Mouse (Mus musculus) MEL (cell line): ENCODE data around the gene Rab21. TPM values are rescaled to one million over a fixed set of nuclear protein-coding genes. Genes with fewer than 3 reads are reported as not detected.

Source experiments
- DNase-seq: peaks from one replicate; pipeline ENCODE4 v3.0.0; 2011; ENCODE audit warnings: low read depth, low spot score
- H3K27ac ChIP-seq: 2 replicates; pipeline ENCODE4 v1.5.1; 2012; ENCODE audit warnings: low read depth, mild to moderate bottlenecking, control low read depth, low read length, moderate library complexity; ENCODE audit not compliant: control insufficient read depth
- H3K27me3 ChIP-seq, 2 experiments: fragments of 150-350 bp in 1 of 2; sonication (generic) in 1 of 2; 2 replicates each; pipeline ENCODE4 v1.6.1; 2012; ENCODE audit warnings: low read length in 2 of 2, mild to moderate bottlenecking in 2 of 2, improper control_type of control experiment in 1 of 2, moderate library complexity in 1 of 2; ENCODE audit not compliant: insufficient read depth in 2 of 2, control insufficient read depth in 1 of 2
- H3K36me3 ChIP-seq, 2 experiments: 2 replicates each; pipeline ENCODE4 v1.6.1; 2012 to 2014; ENCODE audit warnings: low read length in 2 of 2, improper control_type of control experiment in 1 of 2, inconsistent platforms in 1 of 2, mild to moderate bottlenecking in 1 of 2; ENCODE audit not compliant: insufficient read depth in 2 of 2, control insufficient read depth in 1 of 2
- H3K4me1 ChIP-seq, 2 experiments: fragments of 150-350 bp in 1 of 2; sonication (generic) in 1 of 2; 2 replicates each; pipeline ENCODE4 v1.6.1; 2012; ENCODE audit warnings: low read length in 2 of 2, improper control_type of control experiment in 1 of 2, mild to moderate bottlenecking in 1 of 2; ENCODE audit not compliant: insufficient read depth in 2 of 2, control insufficient read depth in 1 of 2
- H3K4me3 ChIP-seq, 2 experiments: fragments of 150-350 bp in 1 of 2; sonication (generic) in 1 of 2; 2 replicates each; pipeline ENCODE4 v1.5.1; 2012; ENCODE audit warnings: low read depth in 2 of 2, low read length in 2 of 2, mild to moderate bottlenecking in 2 of 2, moderate library complexity in 2 of 2, control low read depth in 1 of 2, improper control_type of control experiment in 1 of 2; ENCODE audit not compliant: control insufficient read depth in 1 of 2, insufficient read depth in 1 of 2
- H3K79me2 ChIP-seq: 2 replicates; pipeline ENCODE4 v1.6.1; 2012; ENCODE audit warnings: mild to moderate bottlenecking, low read length, moderate library complexity; ENCODE audit not compliant: control insufficient read depth, poor library complexity, insufficient read depth
- H3K9ac ChIP-seq: 2 replicates; pipeline ENCODE4 v1.6.1; 2012; ENCODE audit warnings: low read depth, mild to moderate bottlenecking, control low read depth, low read length, moderate library complexity; ENCODE audit not compliant: control insufficient read depth, poor library complexity, severe bottlenecking
- H3K9me3 ChIP-seq: fragments of 150-350 bp; sonication (generic); replicated peaks from 2 replicates; pipeline ENCODE4 v1.6.1; 2012; ENCODE audit warnings: mild to moderate bottlenecking, low read length, improper control_type of control experiment, moderate library complexity; ENCODE audit not compliant: insufficient read depth
- BHLHE40 ChIP-seq: IDR thresholded peaks from 2 replicates; pipeline ENCODE4 v1.6.1; 2012; ENCODE audit warnings: low read depth, mild to moderate bottlenecking, inconsistent platforms, low read length, improper control_type of control experiment, borderline replicate concordance
- CHD1 ChIP-seq: IDR thresholded peaks from 2 replicates; pipeline ENCODE4 v1.6.1; 2012; ENCODE audit warnings: low read depth, mild to moderate bottlenecking, inconsistent platforms, low read length, improper control_type of control experiment
- CHD2 ChIP-seq: IDR thresholded peaks from 2 replicates; pipeline ENCODE4 v1.6.1; 2011; ENCODE audit warnings: low read length, improper control_type of control experiment
- ELF1 ChIP-seq: IDR thresholded peaks from 2 replicates; pipeline ENCODE4 v1.6.1; 2014; ENCODE audit warnings: low read depth, mild to moderate bottlenecking, inconsistent platforms, low read length, improper control_type of control experiment, moderate library complexity
- ETS1 ChIP-seq: IDR thresholded peaks from 2 replicates; pipeline ENCODE4 v1.6.1; 2012; ENCODE audit warnings: low read depth, mild to moderate bottlenecking, inconsistent platforms, low read length, improper control_type of control experiment, moderate library complexity
- GABPA ChIP-seq: IDR thresholded peaks from 2 replicates; pipeline ENCODE4 v1.6.1; 2012; ENCODE audit warnings: low read depth, mild to moderate bottlenecking, inconsistent platforms, low read length, improper control_type of control experiment, moderate library complexity
- GATA1 ChIP-seq: IDR thresholded peaks from 2 replicates; pipeline ENCODE4 v1.6.1; 2011; ENCODE audit warnings: low read depth, low read length, improper control_type of control experiment
- HCFC1 ChIP-seq: IDR thresholded peaks from 2 replicates; pipeline ENCODE4 v1.6.1; 2012; ENCODE audit warnings: low read depth, mild to moderate bottlenecking, inconsistent platforms, low read length, improper control_type of control experiment, moderate library complexity
- JUND ChIP-seq: IDR thresholded peaks from 2 replicates; pipeline ENCODE4 v1.6.1; 2011; ENCODE audit warnings: low read depth, mild to moderate bottlenecking, improper control_type of control experiment, low read length
- KAT2A ChIP-seq: conservative IDR thresholded peaks from 2 replicates; pipeline ENCODE4 v1.6.1; 2012; ENCODE audit warnings: low read depth, low read length, improper control_type of control experiment, inconsistent platforms
- MAFK ChIP-seq: IDR thresholded peaks from 2 replicates; pipeline ENCODE4 v1.6.1; 2011; ENCODE audit warnings: low read depth, mild to moderate bottlenecking, low read length, improper control_type of control experiment, borderline replicate concordance
- MAX ChIP-seq: IDR thresholded peaks from 2 replicates; pipeline ENCODE4 v1.6.1; 2011; ENCODE audit warnings: low read length, improper control_type of control experiment
- MAZ ChIP-seq: IDR thresholded peaks from 2 replicates; pipeline ENCODE4 v1.6.1; 2012; ENCODE audit warnings: low read depth, mild to moderate bottlenecking, inconsistent platforms, low read length, improper control_type of control experiment
- MXI1 ChIP-seq: IDR thresholded peaks from 2 replicates; pipeline ENCODE4 v1.6.1; 2011; ENCODE audit warnings: mild to moderate bottlenecking, low read depth, low read length, improper control_type of control experiment
- MYB ChIP-seq: IDR thresholded peaks from 2 replicates; pipeline ENCODE4 v1.6.1; 2011; ENCODE audit warnings: mild to moderate bottlenecking, low read depth, low read length, improper control_type of control experiment
- MYC ChIP-seq: IDR thresholded peaks from 2 replicates; pipeline ENCODE4 v1.6.1; 2011; ENCODE audit warnings: low read depth, mild to moderate bottlenecking, low read length, improper control_type of control experiment, moderate library complexity
- NELFE ChIP-seq: IDR thresholded peaks from 2 replicates; pipeline ENCODE4 v1.6.1; 2011; ENCODE audit warnings: low read depth, low read length, improper control_type of control experiment
- NRF1 ChIP-seq: IDR thresholded peaks from 2 replicates; pipeline ENCODE4 v1.6.1; 2014; ENCODE audit warnings: low read depth, mild to moderate bottlenecking, inconsistent platforms, low read length, improper control_type of control experiment, moderate library complexity; ENCODE audit not compliant: poor library complexity, insufficient read depth, severe bottlenecking
- POLR2A ChIP-seq, 2 experiments: IDR thresholded peaks; 2 replicates each; pipeline ENCODE4 v1.6.1; 2011 to 2012; ENCODE audit warnings: low read length in 2 of 2, mild to moderate bottlenecking in 2 of 2, control low read depth in 1 of 2, improper control_type of control experiment in 1 of 2, low read depth in 1 of 2, moderate library complexity in 1 of 2; ENCODE audit not compliant: control insufficient read depth in 1 of 2, insufficient read depth in 1 of 2, poor library complexity in 1 of 2
- POLR2AphosphoS2 ChIP-seq: IDR thresholded peaks from 2 replicates; pipeline ENCODE4 v1.6.1; 2011; ENCODE audit warnings: low read length, improper control_type of control experiment
- POLR2AphosphoS5 ChIP-seq: IDR thresholded peaks from 2 replicates; pipeline ENCODE4 v1.6.1; 2012; ENCODE audit warnings: low read depth, borderline replicate concordance, mild to moderate bottlenecking, inconsistent platforms, low read length, moderate library complexity, mixed read lengths
- RAD21 ChIP-seq: IDR thresholded peaks from 2 replicates; pipeline ENCODE4 v1.6.1; 2011; ENCODE audit warnings: mild to moderate bottlenecking, low read depth, low read length, improper control_type of control experiment
- RCOR1 ChIP-seq: IDR thresholded peaks from 2 replicates; pipeline ENCODE4 v1.6.1; 2012; ENCODE audit warnings: low read depth, mild to moderate bottlenecking, inconsistent platforms, low read length, improper control_type of control experiment
- SIN3A ChIP-seq: IDR thresholded peaks from 2 replicates; pipeline ENCODE4 v1.6.1; 2012; ENCODE audit warnings: low read length, improper control_type of control experiment, inconsistent platforms
- SMC3 ChIP-seq: IDR thresholded peaks from 2 replicates; pipeline ENCODE4 v1.6.1; 2011; ENCODE audit warnings: low read depth, low read length, improper control_type of control experiment
- TAL1 ChIP-seq: IDR thresholded peaks from 2 replicates; pipeline ENCODE4 v1.6.1; 2012; ENCODE audit warnings: mild to moderate bottlenecking, inconsistent platforms, low read length, moderate library complexity, mixed read lengths
- TBP ChIP-seq: IDR thresholded peaks from 2 replicates; pipeline ENCODE4 v1.8.0; 2011; ENCODE audit warnings: low read depth, low read length, improper control_type of control experiment
- TCF12 ChIP-seq: IDR thresholded peaks from 2 replicates; pipeline ENCODE4 v1.6.1; 2014; ENCODE audit warnings: low read depth, mild to moderate bottlenecking, inconsistent platforms, low read length, improper control_type of control experiment, moderate library complexity
- UBTF ChIP-seq: IDR thresholded peaks from 2 replicates; pipeline ENCODE4 v1.6.1; 2012; ENCODE audit warnings: low read depth, mild to moderate bottlenecking, inconsistent platforms, low read length, improper control_type of control experiment, moderate library complexity, borderline replicate concordance; ENCODE audit not compliant: insufficient read depth
- USF1 ChIP-seq: IDR thresholded peaks from 2 replicates; pipeline ENCODE4 v1.6.1; 2014; ENCODE audit warnings: low read depth, mild to moderate bottlenecking, inconsistent platforms, low read length, improper control_type of control experiment, moderate library complexity
- USF2 ChIP-seq, 2 experiments: IDR thresholded peaks; 2 replicates each; pipeline ENCODE4 v1.6.1; 2011 to 2012; ENCODE audit warnings: improper control_type of control experiment in 2 of 2, low read length in 2 of 2, borderline replicate concordance in 1 of 2, inconsistent platforms in 1 of 2, low read depth in 1 of 2, mild to moderate bottlenecking in 1 of 2; ENCODE audit not compliant: insufficient read depth in 1 of 2
- ZC3H11A ChIP-seq: IDR thresholded peaks from 2 replicates; pipeline ENCODE4 v1.6.1; 2012; ENCODE audit warnings: low read depth, mild to moderate bottlenecking, inconsistent platforms, low read length, improper control_type of control experiment
- ZKSCAN1 ChIP-seq: IDR thresholded peaks from 2 replicates; pipeline ENCODE4 v1.6.1; 2012; ENCODE audit warnings: low read depth, mild to moderate bottlenecking, inconsistent platforms, low read length, improper control_type of control experiment, moderate library complexity
- ZMIZ1 ChIP-seq: IDR thresholded peaks from 2 replicates; pipeline ENCODE4 v1.6.1; 2012; ENCODE audit warnings: low read depth, mild to moderate bottlenecking, inconsistent platforms, low read length, improper control_type of control experiment, moderate library complexity
- ZNF384 ChIP-seq: IDR thresholded peaks from 2 replicates; pipeline ENCODE4 v1.6.1; 2012; ENCODE audit warnings: low read depth, mild to moderate bottlenecking, inconsistent platforms, low read length, improper control_type of control experiment
- polyA plus RNA-seq, 2 experiments: library from polyadenylated mRNA; stranded (reverse) in 1 of 2; unstranded in 1 of 2; fragments of >175 nt in 1 of 2; fragments of >200 nt in 1 of 2; gene quantifications; 2 replicates each; pipeline versions ENCODE4 v1.2.1 to v1.2.4; 2012; ENCODE audit warnings: low replicate concordance in 2 of 2, low read depth in 1 of 2; ENCODE audit not compliant: insufficient read length in 2 of 2, insufficient read depth in 1 of 2, missing spikeins in 1 of 2
- total RNA-seq: library from RNA; depleted of rRNA; stranded (reverse); fragments of 300-350 nt; gene quantifications from 2 replicates; pipeline ENCODE4 v1.2.3, GENCODE M21; 2012

Gene Rab21
- total and polyA plus RNA-seq, 3 experiments = 12.9 to 31.5 (median 20.9) TPM

- peaks cover 0 to 8% of the 10 kb centered on the region in 2 experiments; a peak in 2 of 4 replicates for H3K36me3 ChIP-seq
- no peaks in the 10 kb centered on the region for H3K9me3 ChIP-seq
- peaks cover 0 to 10% of the 10 kb centered on the region in 2 experiments; a peak in 1 of 4 replicates for H3K4me1 ChIP-seq
- peak within 1 kb of the TSS; percentile 98 for H3K27ac ChIP-seq
- H3K9ac ChIP-seq = peak within 1 kb of the TSS; percentile 88
- no peaks in the 10 kb centered on the region for H3K27me3 ChIP-seq
- H3K79me2 ChIP-seq = no peaks in the 10 kb centered on the region
- peak; percentile 97 for DNase-seq
- peak within 1 kb of the TSS; percentile 90 to 93 for H3K4me3 ChIP-seq
- TF ChIP-seq MYB (no peak), ELF1 (peak; percentile 83), MYC (no peak), MAZ (no peak; the same call in 1 of the 2 replicates), GABPA (no peak), CHD1 (no peak), MAFK (no peak), MAX (peak; percentile 93), NELFE (peak; percentile 89), USF1 (peak; percentile 100), SIN3A (peak; percentile 90; the same call in 1 of the 2 replicates), USF2 (IDR thresholded peaks at IDR 0.05; ENCODE audit: borderline replicate concordance in 1 of 2, insufficient read depth in 1 of 2, low read depth in 1 of 2, low read length in 2 of 2) (peak; percentile 73 to 93), TBP (peak; percentile 89; the same call in 1 of the 2 replicates), RAD21 (no peak), ZNF384 (no peak), POLR2AphosphoS5 (no peak), NRF1 (peak; percentile 92), TCF12 (peak; percentile 31; the same call in 1 of the 2 replicates), UBTF (no peak), TAL1 (no peak), KAT2A (no peak; the same call in 1 of the 2 replicates), HCFC1 (peak; percentile 79), JUND (no peak), MXI1 (peak; percentile 76), ZC3H11A (no peak), POLR2A (IDR thresholded peaks at IDR 0.05; ENCODE audit: control insufficient read depth in 1 of 2, insufficient read depth in 1 of 2, low read depth in 1 of 2, low read length in 2 of 2, poor library complexity in 1 of 2) (peak; percentile 73 to 98), ETS1 (no peak), SMC3 (no peak), BHLHE40 (peak; percentile 91), GATA1 (no peak), CHD2 (no peak), POLR2AphosphoS2 (peak; percentile 97), ZMIZ1 (peak; percentile 92), ZKSCAN1 (no peak), RCOR1 (no peak)
These were observed 46.6 kb upstream of the Rab21 start, which contains the start of gene Tmem19 for GRCm38 (mm10) chr10:115361840-115362622. TSS of gene Tmem19 (minus strand) at chr10:115362501.
